Mouse (Mus musculus) gastrocnemius, postnatal 4 days (tissue): ENCODE measurements at regions not wholly inside any gene's neighbourhood (a gene's known extent, or its start where the extent isn't known, plus 50 kb on each side); places are given as distances from the start of the nearest gene placed in this dataset.
"Not testable (repeated sequence)": the region's sequence is repeated elsewhere in the genome, so short reads cannot be mapped to it uniquely, and the experiment has no call there.

Experiments used
- DNase-seq, 2 experiments: peaks; one replicate each; pipeline ENCODE4 v3.0.0; 2021 to 2022; ENCODE audit warnings: low spot score in 2 of 2, mixed read lengths in 2 of 2

GRCm38 (mm10) chr12:20415397-20415796, 461.1 kb downstream of the Gm21863 start:
- peak in 1 of 2 experiments; percentile 12 for DNase-seq

GRCm38 (mm10) chr12:20426359-20426758, 472.1 kb downstream of the Gm21863 start:
- DNase-seq: not testable (repeated sequence)

GRCm38 (mm10) chr12:20464585-20464984, 510.3 kb downstream of the Gm21863 start:
- DNase-seq: not testable (repeated sequence)
